Mouse (Mus musculus) ovary, postnatal 36 days (tissue): ENCODE results near the gene Mars.
"Not testable (repeated sequence)": the region's sequence is repeated elsewhere in the genome, so short reads cannot be mapped to it uniquely, and the experiment has no call there.

Experiments used
- DNase-seq: peaks from one replicate; pipeline ENCODE4 v3.0.0; 2022; ENCODE audit warnings: low spot score, mixed read lengths

Mars gene

GRCm38 (mm10) chr10:127336952-127337351, 25.4 kb upstream of the Mars start:
- DNase-seq: no peak

- DNase-seq: no peak
These were observed 23.7 kb upstream of the Mars start for GRCm38 (mm10) chr10:127335271-127335670.

- DNase-seq: no peak
These were observed 21.6 kb upstream of the Mars start for GRCm38 (mm10) chr10:127333152-127333551.

- DNase-seq: no peak
These were observed 20.8 kb upstream of the Mars start for GRCm38 (mm10) chr10:127332211-127332874.

- no peak for DNase-seq
These were observed 18.6 kb upstream of the Mars start for GRCm38 (mm10) chr10:127330212-127330611.

- no peak for DNase-seq
These were observed 16.0 kb upstream of the Mars start for GRCm38 (mm10) chr10:127327461-127328145.

GRCm38 (mm10) chr10:127326828-127327227, 15.2 kb upstream of the Mars start:
- DNase-seq: no peak

GRCm38 (mm10) chr10:127326017-127326801, 14.6 kb upstream of the Mars start:
- DNase-seq: no peak

GRCm38 (mm10) chr10:127325454-127326016, 13.9 kb upstream of the Mars start:
- DNase-seq: no peak

GRCm38 (mm10) chr10:127324495-127324894, 12.9 kb upstream of the Mars start:
- no peak for DNase-seq

GRCm38 (mm10) chr10:127323131-127323855, 11.7 kb upstream of the Mars start:
- no peak for DNase-seq

- no peak for DNase-seq
These were observed 11.1 kb upstream of the Mars start for GRCm38 (mm10) chr10:127322669-127323068.

- DNase-seq: no peak
These were observed 10.6 kb upstream of the Mars start for GRCm38 (mm10) chr10:127322178-127322577.

GRCm38 (mm10) chr10:127321621-127322020, 10.0 kb upstream of the Mars start, which contains the start of gene Arhgap9:
TSS of gene Arhgap9 (plus strand) at chr10:127321964.
- DNase-seq: no peak

GRCm38 (mm10) chr10:127319969-127320368, 8.4 kb upstream of the Mars start:
- no peak for DNase-seq

GRCm38 (mm10) chr10:127318009-127318408, 6.4 kb upstream of the Mars start:
- DNase-seq: no peak

GRCm38 (mm10) chr10:127317277-127317676, 5.7 kb upstream of the Mars start:
- no peak for DNase-seq

GRCm38 (mm10) chr10:127314950-127315349, 3.4 kb upstream of the Mars start:
- DNase-seq: not testable (repeated sequence)

GRCm38 (mm10) chr10:127313516-127313915, 1.9 kb upstream of the Mars start:
- DNase-seq: not testable (repeated sequence)

- no peak for DNase-seq
These were observed 1.3 kb upstream of the Mars start for GRCm38 (mm10) chr10:127312858-127313257.

- DNase-seq: peak; percentile 63
These were observed 730 bp upstream of the Mars start for GRCm38 (mm10) chr10:127312356-127312676.
